Mouse (Mus musculus) midbrain, embryonic 13.5 days (tissue): ENCODE results near the gene Osbpl10. TPM values are rescaled to one million over a fixed set of nuclear protein-coding genes. Genes with fewer than 3 reads are reported as not detected.
"Not testable (repeated sequence)": the region's sequence is repeated elsewhere in the genome, so short reads cannot be mapped to it uniquely, and the experiment has no call there.

Source experiments
- ATAC-seq: fragments of 200-750 bp; cut with Nextera tagmentation; 2 replicates; pipeline ENCODE4 v1.8.0; 2017; ENCODE audit warnings: mild to moderate bottlenecking, moderate TSS enrichment, moderate library complexity
- H3K27ac ChIP-seq: fragments of 300-500 bp; sonication (generic); 2 replicates; pipeline ENCODE4 v1.5.1; 2015; ENCODE audit warnings: inconsistent platforms, mild to moderate bottlenecking, moderate library complexity
- H3K27me3 ChIP-seq: fragments of 300-500 bp; sonication (generic); 2 replicates; pipeline ENCODE4 v1.6.1; 2015; ENCODE audit warnings: mild to moderate bottlenecking, inconsistent platforms
- H3K36me3 ChIP-seq: fragments of 300-500 bp; sonication (generic); 2 replicates; pipeline ENCODE4 v1.6.1; 2015; ENCODE audit warnings: mild to moderate bottlenecking, inconsistent platforms
- H3K4me1 ChIP-seq: fragments of 300-500 bp; sonication (generic); replicated peaks from 2 replicates; pipeline ENCODE4 v1.6.1; 2015; ENCODE audit warnings: inconsistent platforms
- H3K4me2 ChIP-seq: fragments of 300-500 bp; sonication (generic); replicated peaks from 2 replicates; pipeline ENCODE4 v1.6.1; 2015; ENCODE audit warnings: moderate library complexity, mild to moderate bottlenecking, inconsistent platforms
- H3K4me3 ChIP-seq: fragments of 300-500 bp; sonication (generic); replicated peaks from 2 replicates; pipeline ENCODE4 v1.5.1; 2015; ENCODE audit warnings: mild to moderate bottlenecking, inconsistent platforms
- H3K9ac ChIP-seq: fragments of 300-500 bp; sonication (generic); replicated peaks from 2 replicates; pipeline ENCODE4 v1.6.1; 2015; ENCODE audit warnings: mild to moderate bottlenecking, inconsistent platforms
- H3K9me3 ChIP-seq: fragments of 300-500 bp; sonication (generic); 2 replicates; pipeline ENCODE4 v1.6.1; 2016; ENCODE audit warnings: mild to moderate bottlenecking, inconsistent platforms
- WGBS: fragments of 180-500 bp; shearing (Covaris S2); methylation state at CpG from one replicate; pipeline ENCODE4 v1.1.7; 2015; 5-methylcytosine and 5-hydroxymethylcytosine counted together
- polyA plus RNA-seq: library from polyadenylated mRNA; unstranded; fragments of >200 nt; fragmentation: Nextera tagmentation; extraction: Ambion mirVana; gene quantifications from 2 replicates; pipeline ENCODE4 v1.2.1, GENCODE M21; 2015

Gene Osbpl10
- polyA plus RNA-seq, 1 experiment from 2014 or later = 1.6 TPM

DNA sequence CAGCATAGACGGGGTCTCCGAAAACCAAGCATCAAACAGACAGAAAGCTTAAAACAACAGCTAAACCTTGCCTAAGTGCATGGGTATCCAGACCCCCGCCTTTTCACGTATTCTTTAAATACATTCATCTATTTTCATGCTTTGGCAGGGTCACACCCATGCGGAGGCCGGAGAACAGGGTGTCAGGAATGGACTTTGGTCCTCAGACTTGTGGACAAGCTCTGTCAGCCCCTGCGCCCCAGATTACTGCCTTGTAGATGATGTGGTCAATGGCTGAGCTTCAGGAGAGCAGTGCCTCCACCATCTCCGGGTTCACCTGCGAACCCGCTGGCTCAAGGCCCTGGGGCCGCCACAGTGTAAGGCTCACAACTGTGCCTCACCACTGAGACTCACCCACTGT lies 23.0 kb upstream of the Osbpl10 start:
- ATAC-seq = no peak
- H3K4me3 ChIP-seq = no peak overlapping the region
- H3K36me3 ChIP-seq = no peaks in the 10 kb centered on the region
- no peaks in the 10 kb centered on the region for H3K27me3 ChIP-seq
- H3K4me1 ChIP-seq = no peaks in the 10 kb centered on the region
- no peak overlapping the region for H3K9ac ChIP-seq
- 95% methylated on average over 11 of the region's 11 CpGs for WGBS
- H3K4me2 ChIP-seq = no peak overlapping the region
- no peak overlapping the region for H3K27ac ChIP-seq
- H3K9me3 ChIP-seq = no peaks in the 10 kb centered on the region

DNA sequence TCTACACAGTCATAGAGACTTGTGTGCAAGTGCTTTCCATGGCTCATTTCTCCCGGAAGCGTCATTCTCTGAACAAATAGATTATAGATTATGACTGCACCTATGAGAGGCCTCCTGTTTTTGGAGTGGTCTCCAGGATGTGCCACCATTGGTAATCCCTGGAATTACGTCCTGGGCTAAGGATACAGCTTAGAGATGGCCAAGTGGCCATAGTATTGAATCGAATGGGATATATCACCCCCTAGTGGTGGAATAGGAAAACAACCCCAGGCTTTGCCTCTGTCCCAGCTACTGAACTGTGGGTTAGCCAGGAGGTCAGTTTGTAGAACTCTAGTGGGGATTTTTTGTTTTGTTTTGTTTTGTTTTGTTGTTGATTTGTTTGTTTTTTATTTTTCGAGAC lies 21.4 kb upstream of the Osbpl10 start:
- Histone ChIP-seq H3K36me3 (no peaks in the 10 kb centered on the region), H3K4me3 (no peak overlapping the region), H3K27ac (no peak overlapping the region), H3K9me3 (peaks cover under 1% of the 10 kb centered on the region; the same call in 1 of the 2 replicates), H3K27me3 (no peaks in the 10 kb centered on the region), H3K4me2 (no peak overlapping the region), H3K4me1 (no peaks in the 10 kb centered on the region), H3K9ac (no peak overlapping the region)
- ATAC-seq = no peak; the same call in 1 of the 2 replicates
- WGBS = 42% methylated on average over 5 of the region's 5 CpGs

DNA sequence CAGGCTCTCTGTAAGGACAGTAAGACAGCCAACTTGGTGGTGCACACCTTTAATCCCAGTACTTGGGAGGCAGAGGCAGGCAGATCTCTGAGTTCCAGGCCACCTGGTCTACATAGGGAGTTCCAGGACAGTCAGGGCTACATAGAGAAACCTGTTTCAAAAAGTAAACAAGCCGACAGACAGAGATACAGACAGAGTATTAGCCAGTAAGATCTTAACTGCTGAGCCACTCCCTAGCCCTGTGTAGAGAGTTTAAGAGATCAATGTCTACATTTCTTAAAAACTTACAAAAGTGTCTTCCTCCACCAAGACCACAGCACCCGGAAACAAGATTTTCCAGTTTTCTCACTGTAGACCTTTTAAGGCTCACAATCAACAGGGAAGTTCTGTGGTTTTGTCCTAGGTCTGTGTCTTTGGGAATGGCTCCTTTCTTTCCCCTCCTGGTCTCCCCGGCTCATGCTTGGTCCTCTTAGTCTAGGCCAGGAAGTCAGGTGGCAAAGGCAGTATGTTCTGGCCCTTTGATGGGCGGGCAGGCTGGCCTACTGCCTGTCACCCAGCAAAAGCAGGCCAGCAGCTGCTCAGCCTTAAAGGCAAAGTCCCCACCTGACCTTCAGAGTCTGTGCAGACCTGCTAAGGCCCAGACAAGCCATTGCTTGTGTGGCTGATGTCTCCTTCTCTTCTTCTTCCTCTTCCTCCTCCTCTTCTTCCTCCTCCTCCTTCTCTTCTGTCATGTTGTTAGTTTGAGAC lies 18.2 kb upstream of the Osbpl10 start:
- no peak overlapping the region for H3K9ac ChIP-seq
- no peak overlapping the region for H3K4me3 ChIP-seq
- no peaks in the 10 kb centered on the region for H3K4me1 ChIP-seq
- H3K4me2 ChIP-seq = no peak overlapping the region
- no peaks in the 10 kb centered on the region for H3K36me3 ChIP-seq
- WGBS = 87% methylated on average over 4 of the region's 4 CpGs
- H3K27me3 ChIP-seq = 0 out of 2 replicates have a peak, but pooled peaks cover 3% of the 10 kb centered on the region
- ATAC-seq = no peak
- H3K9me3 ChIP-seq = peaks cover 7% of the 10 kb centered on the region; the same call in 1 of the 2 replicates
- no peak overlapping the region for H3K27ac ChIP-seq

DNA sequence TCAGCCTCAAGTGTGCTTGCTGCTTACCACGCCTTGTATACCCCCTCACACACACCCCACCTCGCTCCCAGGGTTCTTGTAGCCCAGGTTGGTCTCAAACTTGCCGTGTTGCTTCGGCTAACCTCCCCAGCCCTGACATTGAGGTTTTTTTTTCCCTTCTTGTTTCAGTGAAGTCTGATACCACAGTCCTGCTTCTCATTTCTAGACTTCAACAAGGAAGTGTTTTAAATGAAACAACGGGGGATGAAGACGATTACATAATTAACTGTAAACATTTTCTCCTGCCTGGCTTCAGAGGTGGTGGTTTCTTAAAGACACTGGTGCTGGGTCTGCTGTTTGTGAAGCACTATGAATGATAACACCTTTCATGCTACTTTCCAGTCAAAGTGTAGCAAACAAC lies 17.5 kb upstream of the Osbpl10 start:
- Histone ChIP-seq H3K27ac (no peak overlapping the region), H3K27me3 (0 out of 2 replicates have a peak, but pooled peaks cover 3% of the 10 kb centered on the region), H3K9ac (no peak overlapping the region), H3K36me3 (no peaks in the 10 kb centered on the region), H3K4me1 (no peaks in the 10 kb centered on the region), H3K4me3 (no peak overlapping the region), H3K4me2 (no peak overlapping the region), H3K9me3 (peaks cover 7% of the 10 kb centered on the region; the same call in 1 of the 2 replicates)
- 90% methylated on average over 6 of the region's 6 CpGs for WGBS
- ATAC-seq = no peak

DNA sequence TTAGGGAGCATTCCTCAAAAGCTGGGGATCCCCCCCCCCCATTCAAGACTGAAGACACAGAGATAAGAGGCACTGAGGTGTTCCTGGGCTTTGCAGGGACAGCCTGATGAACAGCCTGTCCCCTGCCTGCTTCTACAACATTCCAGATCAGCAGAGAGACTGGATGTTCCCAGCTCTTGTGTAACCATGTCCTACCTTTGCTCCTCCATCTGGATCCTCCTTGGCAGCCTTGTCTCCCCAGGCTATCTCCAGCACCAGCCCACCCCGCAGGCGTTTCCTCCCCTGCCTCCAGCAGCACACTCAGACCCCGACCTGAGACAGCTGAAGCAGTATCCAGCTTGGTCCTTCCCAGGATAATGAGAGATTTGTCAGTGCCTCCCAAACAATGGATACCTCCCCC lies 14.3 kb upstream of the Osbpl10 start:
- 58% methylated on average over 3 of the region's 3 CpGs for WGBS
- H3K4me3 ChIP-seq = no peak overlapping the region
- H3K9ac ChIP-seq = no peak overlapping the region
- ATAC-seq = no peak
- 0 out of 2 replicates have a peak, but pooled peaks cover 3% of the 10 kb centered on the region for H3K27me3 ChIP-seq
- H3K4me1 ChIP-seq = no peaks in the 10 kb centered on the region
- no peak overlapping the region for H3K27ac ChIP-seq
- no peaks in the 10 kb centered on the region for H3K36me3 ChIP-seq
- no peak overlapping the region for H3K4me2 ChIP-seq
- H3K9me3 ChIP-seq = peaks cover 7% of the 10 kb centered on the region; the same call in 1 of the 2 replicates

DNA sequence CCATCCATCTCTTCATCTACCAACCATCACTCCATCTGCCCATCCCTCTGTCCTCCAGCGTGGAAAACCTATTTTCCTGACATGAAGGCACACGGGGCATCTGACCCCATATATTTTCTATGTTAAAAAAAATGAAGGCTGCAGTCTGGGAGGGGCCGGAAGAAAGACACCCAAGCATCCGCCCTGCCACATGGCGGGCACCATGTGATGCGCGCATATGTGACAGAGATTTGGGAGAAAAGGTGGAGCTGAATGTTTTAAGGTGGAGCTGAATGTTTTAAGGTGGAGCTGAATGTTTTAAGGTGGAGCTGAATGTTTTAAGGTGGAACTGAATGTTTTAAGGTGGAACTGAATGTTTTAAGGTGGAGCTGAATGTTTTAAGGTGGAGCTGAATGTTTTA lies 12.1 kb upstream of the Osbpl10 start:
- H3K9me3 ChIP-seq, H3K27ac ChIP-seq, ATAC-seq, H3K27me3 ChIP-seq, H3K36me3 ChIP-seq, H3K9ac ChIP-seq, H3K4me1 ChIP-seq, H3K4me3 ChIP-seq, H3K4me2 ChIP-seq: not testable (repeated sequence)
- 84% methylated on average over 7 of the region's 7 CpGs for WGBS

DNA sequence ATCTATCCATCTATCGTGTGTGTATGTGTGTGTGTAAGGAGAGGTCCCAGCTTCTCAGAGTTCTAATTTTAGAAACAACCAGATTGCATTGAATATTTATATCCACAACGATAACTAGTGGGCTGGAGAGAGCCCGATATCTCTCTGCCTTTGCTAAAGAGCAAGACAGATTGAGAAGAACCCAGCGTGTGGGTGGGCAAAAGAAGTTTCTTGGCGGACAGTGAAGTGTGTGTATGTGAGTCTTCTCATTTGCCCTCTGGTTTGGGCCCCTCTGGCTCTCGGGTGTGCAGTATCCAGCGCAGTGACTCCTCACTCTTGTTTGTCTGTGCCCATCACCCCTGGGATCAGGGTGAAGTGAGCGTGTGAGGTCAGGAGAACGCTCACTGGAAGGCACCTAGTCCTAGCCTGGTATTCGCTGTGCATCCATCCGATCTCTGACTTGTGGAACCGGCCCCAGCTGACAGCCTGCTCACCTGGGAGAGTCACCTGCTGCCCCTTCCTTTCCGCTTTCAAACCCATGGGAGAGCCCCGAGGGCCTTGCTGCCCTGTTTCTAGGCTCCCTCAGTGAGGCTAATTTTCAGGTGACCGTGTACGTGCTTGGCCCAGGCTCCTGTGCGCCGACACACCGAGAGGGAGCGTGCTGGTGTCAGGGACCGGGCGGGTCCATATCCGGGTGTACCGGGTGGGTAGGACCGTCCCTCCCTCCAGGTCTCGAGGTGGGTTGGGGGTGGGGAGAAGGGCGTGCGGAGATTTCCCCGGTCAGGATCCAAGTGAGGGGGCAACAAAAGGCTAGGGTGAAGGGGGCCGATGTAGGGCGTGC lies 698 bp upstream of the Osbpl10 start:
- Histone ChIP-seq H3K9me3 (no peaks in the 10 kb centered on the region), H3K4me1 (peaks cover 13% of the 10 kb centered on the region), H3K9ac (peak overlapping the region; percentile 83), H3K27me3 (peaks cover 27% of the 10 kb centered on the region), H3K4me3 (peak overlapping the region; percentile 74), H3K36me3 (no peaks in the 10 kb centered on the region), H3K4me2 (peak overlapping the region; percentile 75), H3K27ac (peak overlapping the region; percentile 87)
- 7% methylated on average over 31 of the region's 31 CpGs for WGBS
- no peak; the same call in 1 of the 2 replicates for ATAC-seq

DNA sequence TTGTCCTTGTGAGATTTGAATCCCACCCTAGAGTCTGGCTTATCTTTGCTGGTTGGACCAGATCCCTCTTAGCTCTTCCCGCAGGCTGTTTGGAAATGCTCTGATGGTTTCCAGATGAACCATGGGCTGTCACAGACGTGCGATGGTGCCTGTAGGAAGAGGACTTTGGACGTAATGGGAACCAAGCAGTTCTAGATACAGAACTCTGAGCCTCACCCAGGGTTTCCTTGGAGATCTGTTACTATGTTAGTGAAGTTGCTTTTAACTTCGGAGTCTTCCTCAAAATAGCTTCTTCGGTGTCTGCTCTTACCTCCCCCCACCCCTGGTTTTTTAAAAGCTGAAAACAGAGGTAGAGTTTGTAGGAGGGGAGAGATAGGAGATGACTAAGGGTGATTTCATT lies 1.6 kb downstream of the Osbpl10 start:
- Histone ChIP-seq H3K27me3 (peaks cover 27% of the 10 kb centered on the region), H3K9ac (no peak overlapping the region), H3K4me3 (no peak overlapping the region), H3K36me3 (no peaks in the 10 kb centered on the region), H3K4me2 (peak overlapping the region; percentile 75; the same call in 1 of the 2 replicates), H3K27ac (no peak overlapping the region), H3K4me1 (peaks cover 13% of the 10 kb centered on the region), H3K9me3 (no peaks in the 10 kb centered on the region)
- ATAC-seq = no peak
- 74% methylated on average over 6 of the region's 6 CpGs for WGBS

DNA sequence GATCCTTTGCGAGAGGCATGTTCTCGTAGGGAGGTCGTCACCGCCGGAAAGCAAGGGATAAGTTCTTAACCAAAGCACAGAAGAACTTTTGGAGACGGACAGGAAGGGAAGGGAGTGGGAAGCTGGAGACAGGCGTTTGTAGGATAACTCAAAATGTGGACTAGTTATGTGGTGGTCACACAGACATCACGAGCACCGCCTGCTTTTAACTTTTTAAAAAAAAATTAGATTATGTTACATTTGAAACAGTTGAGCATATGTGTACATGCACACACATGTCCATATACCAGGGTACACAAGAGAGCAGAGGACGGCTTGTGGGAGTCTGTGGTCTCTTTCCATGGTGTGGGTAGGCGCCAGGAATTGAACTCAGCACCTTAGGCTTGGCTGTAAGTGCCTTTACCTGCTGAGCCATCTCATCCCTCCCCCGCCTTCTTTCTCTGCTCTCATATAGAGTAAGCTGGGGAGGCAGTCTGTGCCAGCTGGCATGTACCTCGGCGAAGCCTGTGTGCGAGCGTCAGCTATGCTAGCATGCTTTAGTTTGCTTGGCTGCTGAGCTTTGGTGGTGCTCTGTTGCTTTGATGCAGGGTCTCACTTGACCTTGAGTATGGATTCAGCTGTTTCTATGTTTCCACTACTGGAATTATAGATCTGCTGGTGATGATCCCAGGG lies 4.5 kb downstream of the Osbpl10 start, which contains the start of gene Rps27rt:
Rps27rt (minus strand) TSS at position 51 of the 672 bp plus-strand sequence.
- ATAC-seq = no peak
- Histone ChIP-seq H3K36me3 (no peaks in the 10 kb centered on the region), H3K9me3 (no peaks in the 10 kb centered on the region), H3K27me3 (peaks cover 17% of the 10 kb centered on the region), H3K4me1 (peaks cover 9% of the 10 kb centered on the region), H3K9ac (no peak within 1 kb of the TSS), H3K4me3 (no peak within 1 kb of the TSS), H3K27ac (no peak within 1 kb of the TSS), H3K4me2 (no peak within 1 kb of the TSS)
- WGBS = 94% methylated on average over 16 of the region's 16 CpGs

DNA sequence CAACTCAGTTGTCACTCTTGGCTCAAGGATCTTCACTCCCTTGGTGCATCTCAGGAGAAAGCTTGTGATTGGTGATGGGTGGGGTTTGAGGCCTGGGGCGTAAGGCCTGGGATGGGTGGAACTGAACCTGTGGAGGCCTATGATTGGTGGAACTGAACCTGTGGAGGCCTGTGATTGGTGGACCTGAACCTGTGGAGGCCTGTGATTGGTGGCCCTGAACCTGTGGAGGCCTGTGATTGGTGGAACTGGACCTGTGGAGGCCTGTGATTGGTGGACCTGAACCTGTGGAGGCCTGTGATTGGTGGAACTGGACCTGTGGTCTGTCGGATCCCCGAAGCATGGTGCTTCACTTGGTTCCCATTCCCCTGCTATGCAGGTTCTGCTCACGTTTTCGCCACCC lies 7.4 kb downstream of the Osbpl10 start:
- peaks cover 6% of the 10 kb centered on the region for H3K4me1 ChIP-seq
- no peak overlapping the region for H3K27ac ChIP-seq
- no peaks in the 10 kb centered on the region for H3K36me3 ChIP-seq
- H3K9me3 ChIP-seq = no peaks in the 10 kb centered on the region
- no peak overlapping the region for H3K4me3 ChIP-seq
- no peak for ATAC-seq
- no peak overlapping the region for H3K9ac ChIP-seq
- H3K27me3 ChIP-seq = peaks cover 3% of the 10 kb centered on the region
- WGBS = 90% methylated on average over 5 of the region's 5 CpGs
- no peak overlapping the region for H3K4me2 ChIP-seq

DNA sequence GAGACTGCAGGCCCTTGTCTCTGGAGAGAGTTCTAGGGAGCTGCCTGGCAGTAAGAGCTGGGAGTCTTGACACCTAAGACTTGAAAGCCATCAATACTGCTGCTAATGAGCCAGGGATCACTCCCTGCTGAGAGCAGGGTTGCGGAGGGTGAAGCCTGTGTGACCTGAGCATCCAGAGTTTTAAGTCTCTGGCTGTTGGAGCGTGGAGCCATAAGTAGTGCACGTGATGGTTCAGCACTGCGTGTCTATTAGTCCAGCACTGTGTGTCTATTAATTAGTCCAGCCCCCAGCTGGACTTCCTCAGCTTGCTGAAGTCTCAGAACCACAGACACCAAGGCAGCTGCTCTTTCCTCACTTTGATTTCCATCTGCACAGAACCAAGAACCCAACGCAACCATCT lies 8.0 kb downstream of the Osbpl10 start:
- Histone ChIP-seq H3K4me3 (no peak overlapping the region), H3K36me3 (no peaks in the 10 kb centered on the region), H3K4me2 (no peak overlapping the region), H3K27me3 (no peaks in the 10 kb centered on the region), H3K27ac (no peak overlapping the region), H3K4me1 (peaks cover 6% of the 10 kb centered on the region), H3K9me3 (no peaks in the 10 kb centered on the region), H3K9ac (no peak overlapping the region)
- WGBS = 77% methylated on average over 5 of the region's 5 CpGs
- no peak for ATAC-seq

DNA sequence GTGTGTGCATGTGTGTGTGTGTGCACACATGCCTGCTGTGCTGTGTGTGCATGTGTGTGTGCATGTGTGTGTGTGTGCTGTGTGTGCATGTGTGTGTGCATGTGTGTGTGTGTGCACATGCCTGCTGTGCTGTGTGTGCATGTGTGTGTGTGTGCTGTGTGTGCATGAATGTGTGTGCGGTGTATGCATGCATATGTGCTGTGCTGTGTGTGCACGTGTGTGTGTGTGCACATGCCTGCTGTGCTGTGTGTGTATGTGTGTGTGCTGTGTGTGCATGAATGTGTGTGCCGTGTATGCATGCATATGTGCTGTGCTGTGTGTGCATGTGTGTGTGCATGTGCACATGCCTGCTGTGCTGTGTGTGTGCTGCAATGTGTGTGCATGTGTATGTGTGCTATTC lies 9.7 kb downstream of the Osbpl10 start:
- peaks cover 6% of the 10 kb centered on the region for H3K4me1 ChIP-seq
- H3K36me3 ChIP-seq = no peaks in the 10 kb centered on the region
- H3K4me3 ChIP-seq = no peak overlapping the region
- H3K9me3 ChIP-seq = no peaks in the 10 kb centered on the region
- H3K4me2 ChIP-seq = no peak overlapping the region
- ATAC-seq = no peak
- H3K27ac ChIP-seq = no peak overlapping the region
- H3K9ac ChIP-seq = no peak overlapping the region
- no peaks in the 10 kb centered on the region for H3K27me3 ChIP-seq
- 94% methylated on average over 3 of the region's 3 CpGs for WGBS
